Mouse (Mus musculus) left cerebral cortex, postnatal 10 days (tissue): ENCODE data around the gene Mtrf1l. TPM values are rescaled to one million over a fixed set of nuclear protein-coding genes. Genes with fewer than 3 reads are reported as not detected.
A peak's percentile ranks its signal among the peaks of the same experiment; 100 is the strongest.

Experiments
- DNase-seq, 2 experiments: peaks; one replicate each; pipeline ENCODE4 v3.0.0; 2021 to 2022; ENCODE audit warnings: low spot score in 2 of 2, mixed read lengths in 1 of 2; ENCODE audit errors: extremely low spot score in 1 of 2
- intact Hi-C: fragments of 180-260 bp; cut with DNase I; formaldehyde crosslinking; loops from one replicate; pipeline ENCODE4 v1.15.1; 2025
- total RNA-seq, 2 experiments: library from RNA; stranded (reverse); gene quantifications; 2 replicates each; pipeline ENCODE4 v1.2.3; 2021

The Mtrf1l gene
- total RNA-seq, 2 experiments from 2014 or later, result 8.1 to 10.8 TPM

DNA sequence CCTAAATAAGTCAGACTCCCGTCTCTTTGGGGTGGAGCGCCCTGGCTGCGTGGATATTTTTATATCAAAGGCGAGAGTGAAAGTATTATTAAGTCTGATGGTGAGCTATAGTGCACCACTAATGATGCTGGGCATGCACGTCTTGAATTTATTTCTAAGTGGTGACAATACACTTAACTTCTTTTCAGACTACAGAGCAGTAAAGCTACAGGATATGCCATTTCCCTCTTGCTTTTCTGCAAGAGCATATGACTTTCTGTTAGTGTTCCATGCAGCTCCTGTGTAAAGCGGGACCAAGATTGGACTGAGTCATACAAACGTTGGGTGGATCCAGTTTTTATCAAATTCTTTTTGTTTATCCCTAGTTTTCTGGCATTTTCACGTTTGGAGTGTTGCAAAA, 17.3 kb downstream of the Mtrf1l start:
- no peak for DNase-seq
- intact Hi-C loops, result no loop called here

DNA sequence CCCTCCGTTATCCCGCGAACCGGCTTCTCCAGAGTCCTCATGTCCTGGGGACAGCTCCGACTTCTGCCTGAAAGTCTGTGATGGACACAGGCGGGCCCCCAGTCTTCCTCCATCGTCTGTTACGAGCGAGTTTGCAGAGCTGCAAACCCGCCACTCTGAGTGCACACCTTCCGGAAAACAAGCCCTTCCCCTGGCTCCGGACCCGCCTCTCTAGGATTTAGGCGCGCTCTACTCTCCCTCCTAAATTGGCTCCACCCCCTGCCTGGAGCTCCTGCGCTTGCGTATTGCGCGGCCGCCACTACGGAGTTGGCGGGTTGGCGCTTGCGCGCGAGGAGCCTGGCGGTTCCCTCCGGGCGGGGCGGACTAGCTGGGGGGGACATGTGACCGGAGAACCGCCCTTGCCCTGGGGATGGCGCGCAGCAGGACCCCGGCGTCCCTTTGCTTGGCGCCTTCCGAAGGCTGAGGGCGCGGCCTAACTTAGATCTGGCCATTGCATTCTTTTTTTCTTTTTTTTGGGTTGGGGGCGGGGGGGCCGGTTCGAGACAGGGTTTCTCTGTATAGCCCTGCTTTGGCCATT, 17.9 kb downstream of the Mtrf1l start:
- intact Hi-C loops, result no loop called here

DNA sequence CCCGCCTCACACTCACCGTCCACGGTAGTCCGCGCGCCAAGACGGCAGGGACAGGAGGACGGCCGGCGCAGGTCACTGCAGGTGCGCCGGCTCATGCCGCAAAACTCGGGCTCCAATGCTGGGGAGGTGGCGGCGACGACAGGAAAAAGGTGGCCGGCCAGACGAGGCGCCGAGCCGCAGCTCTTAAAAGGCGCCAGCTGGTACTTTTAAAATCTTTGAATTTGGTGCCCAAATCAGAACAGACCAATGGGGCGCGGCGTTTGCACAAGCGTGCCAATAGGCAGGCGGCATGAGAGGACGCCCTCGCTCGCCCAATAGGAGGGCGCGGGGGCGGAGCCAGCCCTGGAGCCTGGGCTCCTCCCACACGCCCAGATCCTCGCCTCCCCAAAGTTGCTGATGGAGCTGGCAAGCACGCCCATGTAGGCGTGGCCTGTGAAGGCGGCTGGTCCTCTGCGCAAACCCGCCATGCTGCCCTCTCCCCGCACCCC, 18.4 kb downstream of the Mtrf1l start, which contains the start of gene Fbxo5:
Gene Fbxo5 (minus strand): TSS at position 358 of the 488 bp plus-strand sequence.
- DNase-seq, result peak; percentile 98 to 99
- intact Hi-C loops, result no loop called here

More for the DNA sequence above, 17.9 kb downstream of the Mtrf1l start:
- DNase-seq, result peak; percentile 93 to 99

DNA sequence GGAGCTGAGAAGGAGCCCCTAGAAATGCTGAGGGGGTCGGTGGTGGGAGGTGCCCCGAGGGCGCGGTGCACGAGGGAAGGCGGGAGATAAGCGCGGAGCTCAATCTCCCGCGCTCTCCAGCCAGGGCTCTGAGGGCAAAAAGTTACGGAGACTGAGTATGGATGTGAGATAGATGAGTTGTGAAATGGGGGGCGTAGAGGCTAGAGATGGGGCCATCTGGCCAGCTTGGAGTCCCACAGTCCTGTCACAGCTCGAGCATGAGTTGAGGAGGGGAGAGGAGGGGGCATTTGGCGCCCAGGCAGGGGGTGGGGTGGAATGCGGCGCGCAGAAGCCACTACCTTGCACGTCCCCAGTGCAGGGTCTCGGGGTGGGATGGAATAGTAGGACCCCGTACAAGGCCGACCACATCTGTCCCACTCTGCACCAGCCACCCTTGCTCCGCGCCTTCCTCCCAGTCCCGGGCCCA, 19.0 kb downstream of the Mtrf1l start:
- peak; percentile 23 to 46 for DNase-seq
- intact Hi-C loops, result no loop called here

DNA sequence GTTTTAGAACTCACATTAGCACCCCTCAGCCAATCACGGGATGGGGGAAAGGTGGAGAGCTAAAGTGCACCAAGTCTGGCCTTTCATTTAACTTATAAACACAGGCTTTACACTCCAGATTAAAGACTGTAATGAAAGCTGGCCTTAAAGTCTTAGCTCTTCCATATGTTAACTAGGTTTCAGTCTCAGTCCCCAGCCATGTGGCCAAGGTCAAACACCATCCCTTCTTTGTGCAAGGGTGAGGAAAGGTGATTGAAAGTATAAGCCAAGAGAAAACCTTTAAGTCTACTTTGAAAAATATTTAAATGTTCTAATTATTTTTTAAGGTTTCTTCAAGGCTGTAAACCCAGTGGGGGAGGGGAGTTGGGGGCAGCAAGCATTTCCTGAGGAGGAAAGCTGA, 20.0 kb downstream of the Mtrf1l start:
- intact Hi-C loops, result no loop called here
- DNase-seq, result no peak

DNA sequence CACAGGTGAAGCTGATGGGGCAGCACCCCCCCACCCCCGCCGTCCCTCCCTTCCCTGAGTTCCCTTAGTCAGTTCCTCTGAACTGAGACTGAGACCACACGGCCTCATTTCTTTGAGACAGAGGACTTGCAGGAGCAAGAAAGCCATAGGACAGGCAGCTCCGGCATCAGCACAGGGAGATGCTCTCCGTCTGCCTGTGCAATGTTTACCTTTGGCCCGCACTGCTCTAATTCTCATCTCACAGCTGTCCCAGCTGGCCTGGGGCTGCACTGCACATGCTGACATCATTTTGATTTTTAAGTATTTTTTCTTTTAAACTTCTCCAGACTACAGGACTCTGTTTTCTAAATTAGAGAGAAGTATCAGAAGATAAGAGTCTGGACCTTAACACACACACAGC, 20.8 kb downstream of the Mtrf1l start:
- no peak for DNase-seq
- intact Hi-C loops, result no loop called here

DNA sequence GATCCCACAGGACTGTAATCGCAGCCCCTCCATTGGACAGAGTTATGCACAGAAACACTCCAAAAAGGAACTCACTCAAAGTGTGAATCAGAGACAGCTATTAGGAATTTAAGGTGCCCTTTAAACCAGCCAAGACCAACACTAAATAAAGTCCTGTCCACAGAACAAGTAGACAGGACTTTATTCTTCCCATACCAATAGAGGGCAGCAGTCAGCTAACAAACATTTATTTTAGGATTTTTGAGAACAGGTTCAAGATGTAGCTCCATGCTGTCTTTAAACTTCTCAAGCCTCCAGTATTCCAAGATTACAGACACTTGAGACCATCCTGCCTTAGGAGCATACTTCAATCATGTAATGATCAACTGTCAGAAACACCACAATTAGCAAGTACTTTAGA, 23.2 kb downstream of the Mtrf1l start:
- DNase-seq, result no peak
- intact Hi-C loops, result no loop called here

DNA sequence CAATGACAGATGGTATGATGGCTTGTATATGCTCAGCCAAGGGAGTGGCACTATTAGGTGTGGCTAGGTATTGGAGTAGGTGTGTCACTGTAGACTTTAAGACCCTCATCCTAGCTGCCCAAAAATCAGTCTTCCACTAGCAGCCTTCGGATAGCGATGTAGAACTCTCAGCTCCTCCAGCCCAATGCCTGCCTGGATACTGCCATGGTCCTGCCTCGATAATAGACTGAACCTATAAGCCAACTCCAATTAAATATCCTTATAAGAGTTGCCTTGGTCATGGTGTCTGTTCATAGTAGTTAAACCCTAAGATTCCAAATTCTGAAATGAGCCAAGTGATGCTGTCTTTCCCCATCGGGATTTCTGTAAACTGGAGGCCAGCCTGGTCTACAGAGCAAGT, 25.6 kb downstream of the Mtrf1l start:
- DNase-seq, result no peak
- intact Hi-C loops, result no loop called here

DNA sequence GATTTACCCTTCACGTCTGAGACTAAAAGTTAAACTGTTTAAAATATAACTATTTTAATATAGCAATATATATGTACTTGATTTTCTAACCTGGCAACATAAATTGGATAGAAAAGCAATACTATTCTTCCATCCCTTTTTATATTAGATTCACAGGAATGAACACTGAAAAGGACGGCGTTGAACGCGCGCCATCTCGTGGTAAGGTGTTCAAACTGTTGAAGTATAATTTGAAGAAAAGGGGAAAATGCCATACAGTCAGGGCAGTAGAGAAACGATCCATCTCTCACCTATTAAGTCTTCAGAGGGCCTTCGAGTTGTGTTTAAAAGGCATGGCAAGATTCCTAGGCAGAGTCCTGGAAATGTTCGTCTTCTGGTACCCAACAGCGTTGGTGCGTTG, 33.1 kb downstream of the Mtrf1l start:
- intact Hi-C loops, result no loop called here

DNA sequence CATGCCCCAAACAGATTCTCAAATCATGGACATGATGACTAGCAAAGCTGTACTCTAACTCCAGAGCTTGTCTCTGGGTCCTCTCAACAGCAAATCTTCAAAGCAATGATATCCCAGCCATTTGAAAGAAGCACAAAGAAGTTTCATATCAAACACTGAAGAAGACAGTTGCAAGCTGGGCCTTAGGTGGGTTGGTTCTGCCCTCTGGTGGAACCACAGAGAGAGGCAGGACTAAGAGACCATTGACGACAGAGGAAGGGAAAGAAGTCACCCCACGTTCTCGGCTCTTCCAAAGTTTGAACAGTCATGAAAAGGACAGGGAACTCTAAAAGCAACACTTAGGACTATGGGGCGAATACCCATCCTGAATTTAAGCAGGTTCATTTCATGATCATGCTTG, 36.8 kb downstream of the Mtrf1l start:
- peak in 1 of 2 experiments; percentile 25 for DNase-seq

More for the DNA sequence above, 33.1 kb downstream of the Mtrf1l start:
- peak; percentile 32 to 59 for DNase-seq

More for the DNA sequence above, 36.8 kb downstream of the Mtrf1l start:
- intact Hi-C loops, result loop anchor here (2.0 kb wide), 1 partner anchor 148 kb away; the partner anchor contains the start of gene Vip

Other genes with a start within 250 kb of the Mtrf1l start
- under 1 TPM; 0.64 to 0.99 TPM for gene Myct1, start 230.1 kb downstream of the Mtrf1l start, total RNA-seq
- gene Vip, start 184.7 kb downstream of the Mtrf1l start, total RNA-seq, result 10 to 100 TPM; 22.7 to 23.5 TPM
- 1 to 10 TPM; 1.7 to 2.7 TPM for gene Fbxo5, start 18.3 kb downstream of the Mtrf1l start, total RNA-seq
- 10 to 100 TPM; 65.2 to 67.6 TPM for gene Rgs17, start 98.5 kb upstream of the Mtrf1l start, total RNA-seq